Mouse (Mus musculus): Measurements from ENCODE around the gene Ets1.
A peak's percentile ranks its signal among the peaks of the same experiment; 100 is the strongest.

Gene Ets1

GRCm38 (mm10) chr9:32666611-32667517, 30.8 kb downstream of the Ets1 start:
- DNase-seq: peak in 1 of 2 experiments; percentile 59

- no peak for DNase-seq
These were observed 31.5 kb downstream of the Ets1 start for GRCm38 (mm10) chr9:32667518-32667908.

- DNase-seq: no peak
These were observed 32.2 kb downstream of the Ets1 start for GRCm38 (mm10) chr9:32668075-32668673.

GRCm38 (mm10) chr9:32669397-32669796, 33.4 kb downstream of the Ets1 start:
- DNase-seq: no peak

GRCm38 (mm10) chr9:32671970-32672859, 36.2 kb downstream of the Ets1 start:
- DNase-seq: peak; percentile 82 to 85

- no peak for DNase-seq
These were observed 37.9 kb downstream of the Ets1 start for GRCm38 (mm10) chr9:32673923-32674322.

- no peak for DNase-seq
These were observed 39.8 kb downstream of the Ets1 start for GRCm38 (mm10) chr9:32675671-32676409.

GRCm38 (mm10) chr9:32676480-32676879, 40.5 kb downstream of the Ets1 start:
- no peak for DNase-seq

- no peak for DNase-seq
These were observed 41.6 kb downstream of the Ets1 start for GRCm38 (mm10) chr9:32677646-32678045.

- DNase-seq: no peak
These were observed 42.2 kb downstream of the Ets1 start for GRCm38 (mm10) chr9:32678120-32678757.

GRCm38 (mm10) chr9:32679531-32679930, 43.5 kb downstream of the Ets1 start:
- DNase-seq: no peak

- no peak for DNase-seq
These were observed 44.2 kb downstream of the Ets1 start for GRCm38 (mm10) chr9:32680201-32680600.

- DNase-seq: no peak
These were observed 50.0 kb downstream of the Ets1 start for GRCm38 (mm10) chr9:32685793-32686558.

GRCm38 (mm10) chr9:32688351-32688750, 52.3 kb downstream of the Ets1 start:
- no peak for DNase-seq

GRCm38 (mm10) chr9:32691151-32691925, 55.3 kb downstream of the Ets1 start:
- no peak for DNase-seq

GRCm38 (mm10) chr9:32692944-32693343, 56.9 kb downstream of the Ets1 start:
- DNase-seq: no peak

- DNase-seq: no peak
These were observed 57.4 kb downstream of the Ets1 start for GRCm38 (mm10) chr9:32693411-32693810.

GRCm38 (mm10) chr9:32694111-32694824, 58.2 kb downstream of the Ets1 start:
- DNase-seq: no peak

- no peak for DNase-seq
These were observed 59.0 kb downstream of the Ets1 start for GRCm38 (mm10) chr9:32694916-32695490.

Measured in lung, adult 18-20 months (tissue).